Mouse (Mus musculus) right cerebral cortex, adult 2 months (tissue): Measurements from ENCODE around the gene Tst.

Experiments used
- DNase-seq, 2 experiments: peaks; one replicate each; pipeline ENCODE4 v3.0.0; 2021 to 2022; ENCODE audit warnings: low spot score in 2 of 2

Tst gene

GRCm38 (mm10) chr15:78405517-78406211 lies at the start of gene Tst:
Gene Tst (minus strand): TSS chr15:78405907.
- peak; percentile 78 to 88 for DNase-seq

DNA sequence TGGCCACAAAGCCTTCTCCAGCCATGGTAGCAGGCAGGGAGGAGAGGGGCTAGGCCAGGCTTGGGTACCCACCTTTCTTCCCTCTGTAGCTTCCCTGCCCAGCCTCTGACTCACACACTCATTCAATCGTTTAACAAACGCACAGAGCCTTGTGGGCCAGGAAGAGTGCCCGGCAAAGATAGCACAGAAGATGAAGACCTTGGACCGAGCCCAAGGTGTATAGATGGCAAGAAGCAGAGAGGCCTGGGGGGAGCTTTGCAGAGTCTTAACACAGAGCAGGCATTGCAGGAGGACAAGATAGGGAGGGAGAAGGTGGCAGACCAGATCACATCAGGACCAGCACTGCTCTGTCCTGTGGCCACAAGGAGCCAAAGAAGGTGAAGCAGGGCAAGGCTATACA lies 49.5 kb upstream of the Tst start:
- no peak for DNase-seq

DNA sequence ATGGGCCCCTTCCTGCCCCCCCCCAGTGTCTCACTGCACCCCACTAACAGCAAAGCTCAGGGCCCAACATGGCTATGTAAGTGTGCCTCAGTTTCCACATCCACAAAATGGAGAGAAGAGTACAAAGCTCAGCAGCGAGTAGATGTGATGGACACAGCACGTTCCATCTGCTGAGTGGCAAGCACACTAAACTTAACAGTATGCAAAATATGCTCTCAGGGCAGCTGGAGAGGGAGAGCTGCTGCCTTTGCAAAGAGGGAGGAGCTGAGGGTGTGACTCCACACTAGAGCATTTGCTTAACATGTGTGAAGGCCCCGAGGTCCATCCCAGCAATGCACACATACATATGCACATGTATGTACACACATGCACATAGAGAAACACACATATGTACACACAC lies 47.2 kb upstream of the Tst start:
- no peak for DNase-seq

DNA sequence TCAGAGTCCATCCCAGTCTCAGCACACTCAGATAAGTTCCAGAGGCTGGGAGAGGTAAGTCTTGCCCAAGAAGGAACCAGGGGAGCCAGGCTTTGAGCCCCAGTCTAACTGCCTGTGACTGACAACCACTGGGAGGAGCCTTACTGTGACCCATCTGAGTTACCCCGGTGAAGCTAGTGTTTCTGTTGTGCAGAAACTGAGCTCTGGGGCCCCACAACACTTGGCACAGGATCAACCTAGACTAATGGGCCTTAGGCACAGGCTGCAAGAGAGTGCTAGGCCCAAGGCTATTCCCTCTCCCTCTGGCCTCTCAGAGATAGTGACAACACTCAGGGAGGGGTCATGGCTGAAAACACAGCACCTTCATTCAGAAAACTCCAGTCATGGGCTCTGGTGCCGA lies 45.5 kb upstream of the Tst start:
- no peak for DNase-seq

DNA sequence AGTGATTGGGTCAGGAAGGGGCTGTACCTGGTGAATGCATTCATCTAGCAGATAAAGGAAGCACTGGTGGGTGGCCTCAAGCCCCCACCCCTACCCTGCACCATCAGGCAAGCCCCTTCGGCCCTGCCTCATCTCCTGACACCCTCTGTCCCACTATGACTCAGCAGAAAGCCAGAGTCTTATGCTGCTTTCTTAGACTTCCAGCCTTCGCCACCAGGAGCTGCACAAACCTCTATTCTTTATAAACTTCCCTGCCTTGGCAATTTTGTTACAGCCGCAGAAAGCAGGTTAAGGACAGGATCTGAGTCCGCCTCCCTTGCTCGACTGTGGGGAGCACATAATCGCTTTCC lies 44.7 kb upstream of the Tst start:
- no peak for DNase-seq

DNA sequence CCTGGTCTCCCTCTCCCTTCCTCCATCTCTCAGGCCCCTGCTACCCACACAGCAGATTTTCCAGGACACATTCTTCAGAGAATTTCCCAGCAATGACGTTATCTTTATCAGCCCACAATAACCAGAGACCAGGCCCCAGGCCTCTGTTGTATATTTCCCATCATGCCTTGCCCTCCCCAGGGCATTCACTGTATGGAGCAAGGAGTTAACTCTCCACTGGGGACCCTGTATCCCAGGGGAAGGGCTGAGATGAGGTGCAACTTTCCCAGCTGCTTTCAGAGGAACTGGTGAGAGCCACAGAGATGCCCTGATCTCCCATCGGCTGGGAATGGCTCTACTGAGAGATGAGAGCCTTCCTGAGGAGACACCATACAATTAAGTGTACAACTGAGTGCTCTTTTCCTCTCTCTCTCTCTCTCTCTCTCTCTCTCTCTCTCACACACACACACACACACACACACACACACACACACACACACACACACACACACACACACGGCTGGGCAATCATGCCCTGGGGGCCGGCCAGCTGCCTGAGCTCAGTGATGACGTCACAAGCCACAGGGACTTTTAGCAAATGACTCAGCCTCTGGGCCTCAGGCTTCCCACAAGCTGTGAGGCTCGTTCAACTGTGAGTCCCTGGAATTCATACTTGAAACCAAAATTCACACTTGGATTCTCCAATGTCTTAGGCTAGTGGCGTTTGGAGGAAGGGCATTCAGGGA lies 44.1 kb upstream of the Tst start:
- DNase-seq = peak; percentile 60 to 61

GRCm38 (mm10) chr15:78449131-78449530 lies 43.4 kb upstream of the Tst start:
- no peak for DNase-seq

DNA sequence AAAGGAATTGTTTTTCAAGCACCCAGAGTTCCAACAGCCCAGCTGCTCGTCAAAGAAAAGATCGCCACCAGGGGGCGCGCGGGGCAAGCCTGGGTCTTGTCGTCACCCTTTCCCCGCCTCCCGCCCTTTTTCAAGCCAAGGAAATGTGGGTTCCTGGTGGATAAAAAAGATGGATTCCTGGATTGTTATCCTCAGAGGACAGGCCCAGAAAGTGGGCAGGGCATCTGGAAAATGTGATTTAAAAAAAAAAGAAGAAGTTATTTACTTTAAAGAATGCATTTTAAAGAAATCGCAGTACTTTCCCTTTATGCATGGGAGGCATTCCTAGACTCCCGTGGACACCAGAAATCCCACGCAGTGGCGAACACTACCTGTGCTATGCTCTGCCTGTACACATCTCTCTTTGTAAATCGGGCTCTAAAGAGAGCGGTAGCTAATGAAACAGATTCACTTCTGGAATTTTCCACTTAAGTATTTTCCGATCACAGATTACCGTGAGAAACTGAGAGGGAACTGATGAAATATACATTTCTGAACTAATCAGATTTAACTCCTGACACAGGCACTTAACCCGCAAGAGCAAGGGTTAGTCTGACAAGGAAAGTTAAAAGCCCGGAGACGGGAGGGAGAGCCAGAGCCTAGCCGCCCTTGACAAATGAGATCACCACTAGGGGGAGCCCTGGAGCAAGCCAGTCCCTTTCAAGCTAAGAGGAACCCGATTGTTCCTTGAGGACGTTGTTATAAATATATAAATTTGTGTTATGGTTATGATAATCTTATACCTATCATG lies 42.2 kb upstream of the Tst start:
- peak; percentile 98 for DNase-seq

- DNase-seq = no peak
Observed at GRCm38 (mm10) chr15:78447121-78447520, 41.4 kb upstream of the Tst start.

- no peak for DNase-seq
Observed at GRCm38 (mm10) chr15:78443857-78444256, 38.1 kb upstream of the Tst start.

DNA sequence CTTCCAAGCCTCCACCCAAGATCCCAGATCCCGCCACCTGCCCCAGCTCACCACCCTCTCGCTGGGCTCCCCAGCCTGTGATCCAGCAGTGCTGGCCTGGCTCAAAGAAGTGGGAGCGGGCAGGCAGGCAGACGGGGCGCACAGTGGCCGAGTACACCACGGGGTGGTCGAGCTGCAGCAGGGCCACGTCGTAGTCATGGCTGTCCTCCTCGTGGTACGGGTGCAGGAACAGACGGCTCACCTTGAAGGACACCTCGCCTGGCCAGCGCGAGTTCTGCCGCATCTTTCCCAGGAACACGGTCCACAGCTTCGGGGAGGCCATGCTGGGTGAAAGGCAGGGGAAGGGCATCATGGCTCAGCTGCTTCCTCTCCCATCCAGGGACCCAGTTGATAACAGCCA lies 36.5 kb upstream of the Tst start:
- DNase-seq = no peak

DNA sequence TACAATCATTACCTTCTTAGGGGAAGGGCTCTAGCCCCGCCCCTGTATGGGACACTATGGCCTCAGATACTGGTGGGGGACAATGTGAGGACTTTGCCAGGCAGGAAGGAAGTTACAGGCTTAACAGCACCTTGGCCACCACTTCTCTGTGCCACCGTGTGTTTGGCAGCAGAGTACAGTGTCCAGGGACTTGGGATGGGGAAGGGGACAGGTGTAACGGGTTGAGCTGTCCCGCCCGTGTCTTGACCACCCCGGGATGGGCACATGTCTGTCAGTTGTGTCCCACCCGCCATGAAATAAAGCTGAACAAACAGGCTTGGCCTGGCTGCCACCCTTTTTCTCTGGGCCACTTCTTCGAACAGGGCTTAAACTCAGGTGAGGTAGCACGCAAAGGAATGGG lies 33.3 kb upstream of the Tst start:
- no peak for DNase-seq

DNA sequence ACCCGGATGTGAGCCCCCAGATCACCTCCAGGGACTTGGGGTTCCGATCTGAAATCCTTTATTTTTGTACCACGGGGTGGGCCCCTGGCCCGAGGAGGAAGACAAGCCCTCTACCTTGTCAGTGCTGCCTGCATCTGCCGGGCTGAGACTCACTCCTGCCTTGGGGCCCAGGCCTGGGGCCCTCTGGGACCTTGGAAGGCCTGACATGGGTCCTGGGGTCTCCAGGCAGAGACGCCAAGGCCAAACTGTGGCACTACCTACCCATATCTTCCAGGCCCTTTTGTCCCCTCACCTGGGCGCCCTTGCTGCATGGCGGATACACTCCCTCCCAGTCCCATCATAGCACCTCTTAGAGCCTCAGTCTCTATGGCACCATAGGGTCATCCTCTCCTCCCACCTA lies 32.8 kb upstream of the Tst start:
- DNase-seq = no peak

- no peak for DNase-seq
Observed at GRCm38 (mm10) chr15:78438018-78438394, 32.3 kb upstream of the Tst start.

DNA sequence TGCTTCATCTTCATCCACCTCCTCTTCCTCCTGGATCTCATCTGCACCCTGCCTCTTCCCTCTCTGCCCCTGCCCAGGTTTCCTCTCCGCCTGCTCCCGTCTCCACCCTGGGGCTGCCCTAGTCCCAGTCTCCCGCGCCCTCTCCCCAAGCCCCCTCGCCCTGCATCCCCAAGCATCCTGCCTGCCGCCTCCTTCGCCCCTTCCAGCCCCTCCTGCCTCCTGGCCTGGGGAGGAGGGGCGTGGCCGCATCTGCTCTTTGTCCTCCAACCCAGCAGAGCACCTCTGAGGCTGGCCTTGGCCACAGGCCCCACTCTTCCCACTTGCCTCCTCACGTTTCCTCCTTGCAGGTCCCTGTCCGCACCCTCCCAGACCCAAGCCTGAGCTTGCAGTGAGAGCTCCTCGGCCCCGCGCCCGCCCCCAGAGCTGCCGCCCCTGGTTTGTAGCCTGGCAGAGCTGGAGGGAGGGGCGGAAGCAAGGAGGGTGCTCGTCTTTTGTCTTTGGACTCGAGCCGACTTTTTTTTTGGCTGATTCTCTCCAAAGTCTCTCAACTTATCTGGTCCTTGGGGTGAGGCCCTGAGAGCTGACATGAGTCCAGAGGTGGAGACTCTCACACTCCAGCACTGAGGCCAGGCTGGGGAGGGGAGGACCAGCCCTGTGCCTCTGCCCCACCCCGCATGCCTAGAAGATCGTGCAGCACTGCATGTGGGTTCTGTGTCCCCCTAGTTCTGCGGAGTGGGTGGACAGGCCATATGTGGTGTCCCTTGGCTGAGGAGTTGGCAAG lies 31.7 kb upstream of the Tst start:
- peak; percentile 74 to 77 for DNase-seq

GRCm38 (mm10) chr15:78436380-78437192 lies 30.9 kb upstream of the Tst start:
- peak; percentile 91 to 93 for DNase-seq

DNA sequence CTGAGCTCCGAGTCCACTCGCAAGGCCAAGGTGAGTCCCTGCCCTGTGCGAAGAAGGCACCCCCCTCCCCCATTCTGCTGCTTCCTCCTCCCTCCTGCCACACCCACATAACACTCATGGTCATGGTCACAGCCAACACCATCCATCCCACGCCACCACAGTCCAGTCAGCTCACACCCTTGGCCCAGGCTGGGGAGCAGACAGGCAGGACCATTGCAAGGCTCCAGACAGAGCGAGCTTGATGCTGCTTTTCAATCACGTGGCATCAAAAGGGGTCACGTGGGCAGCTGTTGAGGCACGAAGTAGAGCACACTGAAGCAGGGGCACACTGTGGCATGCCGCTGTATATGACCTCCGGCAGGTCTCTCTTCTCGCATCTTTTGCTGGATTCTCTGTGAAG lies 30.0 kb upstream of the Tst start:
- peak; percentile 20 to 33 for DNase-seq

GRCm38 (mm10) chr15:78434896-78435520 lies 29.3 kb upstream of the Tst start:
- DNase-seq = peak; percentile 70 to 72

- DNase-seq = no peak
Observed at GRCm38 (mm10) chr15:78431541-78432121, 25.9 kb upstream of the Tst start.

GRCm38 (mm10) chr15:78430874-78431273 lies 25.2 kb upstream of the Tst start:
- DNase-seq = peak in 1 of 2 experiments; percentile 13
